Mouse (Mus musculus): ENCODE results near the gene Ubr4.
A peak's percentile ranks its signal among the peaks of the same experiment; 100 is the strongest.

Ubr4 gene

GRCm38 (mm10) chr4:139351931-139352711 lies at the start of gene Ubr4, which contains the start of the genes Mrto4 and Emc1:
Ubr4 (plus strand) TSS chr4:139352609.
Mrto4 (minus strand) TSS chr4:139352576.
Emc1 (plus strand) TSS chr4:139352587.
- peak; percentile 91 for DNase-seq

- no peak for DNase-seq
These were observed 46.9 kb upstream of the Ubr4 start for GRCm38 (mm10) chr4:139305521-139305920.

GRCm38 (mm10) chr4:139307916-139308315 lies 44.5 kb upstream of the Ubr4 start:
- DNase-seq = no peak

GRCm38 (mm10) chr4:139309651-139310050 lies 42.8 kb upstream of the Ubr4 start:
- DNase-seq = no peak

GRCm38 (mm10) chr4:139310171-139310898 lies 42.1 kb upstream of the Ubr4 start, which contains the start of the genes Pqlc2 and Akr7a5:
Pqlc2 (minus strand) TSS chr4:139310708.
Akr7a5 (plus strand) TSS chr4:139310744.
- peak; percentile 98 for DNase-seq

GRCm38 (mm10) chr4:139310899-139311701 lies 41.3 kb upstream of the Ubr4 start:
- no peak for DNase-seq

GRCm38 (mm10) chr4:139311707-139312106 lies 40.7 kb upstream of the Ubr4 start:
- no peak for DNase-seq

- no peak for DNase-seq
These were observed 39.8 kb upstream of the Ubr4 start for GRCm38 (mm10) chr4:139312632-139313031.

GRCm38 (mm10) chr4:139318449-139318848 lies 34.0 kb upstream of the Ubr4 start:
- DNase-seq = no peak

GRCm38 (mm10) chr4:139319740-139320139 lies 32.7 kb upstream of the Ubr4 start:
- no peak for DNase-seq

GRCm38 (mm10) chr4:139330605-139331004 lies 21.8 kb upstream of the Ubr4 start:
- DNase-seq = no peak

- DNase-seq = no peak
These were observed 17.6 kb upstream of the Ubr4 start for GRCm38 (mm10) chr4:139334631-139335295.

GRCm38 (mm10) chr4:139335507-139335906 lies 16.9 kb upstream of the Ubr4 start:
- DNase-seq = no peak

GRCm38 (mm10) chr4:139336822-139337483 lies 15.5 kb upstream of the Ubr4 start:
- peak; percentile 48 for DNase-seq

- DNase-seq = no peak
These were observed 14.3 kb upstream of the Ubr4 start for GRCm38 (mm10) chr4:139338145-139338544.

GRCm38 (mm10) chr4:139340835-139341234 lies 11.6 kb upstream of the Ubr4 start:
- DNase-seq = no peak

GRCm38 (mm10) chr4:139341556-139342233 lies 10.7 kb upstream of the Ubr4 start:
- DNase-seq = no peak

- DNase-seq = peak; percentile 9
These were observed 8.7 kb upstream of the Ubr4 start for GRCm38 (mm10) chr4:139343718-139344117.

- DNase-seq = no peak
These were observed 6.9 kb upstream of the Ubr4 start for GRCm38 (mm10) chr4:139345416-139346019.

GRCm38 (mm10) chr4:139352832-139353231 lies 423 bp downstream of the Ubr4 start:
- DNase-seq = no peak

GRCm38 (mm10) chr4:139357211-139357610 lies 4.8 kb downstream of the Ubr4 start:
- DNase-seq = no peak

Data from right cerebral cortex, postnatal 25 days (tissue).